Mouse (Mus musculus) thymus, adult 2 months (tissue): ENCODE measurements around the gene Ryr2.

Experiments used
- CTCF ChIP-seq: fragments of 200-500 bp; IDR thresholded peaks from 2 replicates; pipeline ENCODE4 v1.5.1; 2012; ENCODE audit warnings: mild to moderate bottlenecking, control low read depth, low read length, moderate library complexity, borderline replicate concordance; ENCODE audit not compliant: control insufficient read depth, poor library complexity, insufficient read depth; ENCODE audit errors: extremely low read depth
- POLR2A ChIP-seq: fragments of 200-500 bp; IDR thresholded peaks from 2 replicates; pipeline ENCODE4 v1.6.1; 2012; ENCODE audit warnings: mild to moderate bottlenecking, low read length, control low read depth, moderate library complexity; ENCODE audit not compliant: control insufficient read depth, poor library complexity, insufficient read depth; ENCODE audit errors: extremely low read depth

- TF ChIP-seq CTCF (no peak), POLR2A (no peak)
Measured at GRCm38 (mm10) chr13:12104318-12104717, 2.4 kb downstream of the Ryr2 start.
